Mouse (Mus musculus) embryonic fibroblast, embryonic 13.5 days (primary cell): ENCODE measurements around the gene D1Ertd622e. TPM values are rescaled to one million over a fixed set of nuclear protein-coding genes. Genes with fewer than 3 reads are reported as not detected.

ENCODE experiments used
- H3K27ac ChIP-seq: 2 replicates; pipeline ENCODE4 v1.5.1; 2012; ENCODE audit warnings: low read length, control low read depth, inconsistent platforms; ENCODE audit not compliant: insufficient read depth
- H3K4me1 ChIP-seq: 2 replicates; pipeline ENCODE4 v1.6.1; 2011; ENCODE audit warnings: low read length; ENCODE audit not compliant: control insufficient read depth, insufficient read depth
- H3K4me3 ChIP-seq: 2 replicates; pipeline ENCODE4 v1.5.1; 2011; ENCODE audit warnings: mild to moderate bottlenecking, control low read depth, low read length; ENCODE audit not compliant: insufficient read depth
- CTCF ChIP-seq: IDR thresholded peaks from 2 replicates; pipeline ENCODE4 v1.5.1; 2011; ENCODE audit warnings: mild to moderate bottlenecking, control low read depth, low read length, moderate library complexity, borderline replicate concordance; ENCODE audit not compliant: insufficient read depth
- POLR2A ChIP-seq: IDR thresholded peaks from 2 replicates; pipeline ENCODE4 v1.6.1; 2011; ENCODE audit warnings: low read depth, mild to moderate bottlenecking, control low read depth, low read length, moderate library complexity
- polyA plus RNA-seq: library from polyadenylated mRNA; stranded (reverse); fragments of >200 nt; gene quantifications from 2 replicates; pipeline ENCODE4 v1.2.4, GENCODE M21; 2011; ENCODE audit warnings: low read depth; ENCODE audit not compliant: missing spikeins, insufficient read length

The D1Ertd622e gene
- polyA plus RNA-seq, 1 experiment: 9.8 TPM

DNA sequence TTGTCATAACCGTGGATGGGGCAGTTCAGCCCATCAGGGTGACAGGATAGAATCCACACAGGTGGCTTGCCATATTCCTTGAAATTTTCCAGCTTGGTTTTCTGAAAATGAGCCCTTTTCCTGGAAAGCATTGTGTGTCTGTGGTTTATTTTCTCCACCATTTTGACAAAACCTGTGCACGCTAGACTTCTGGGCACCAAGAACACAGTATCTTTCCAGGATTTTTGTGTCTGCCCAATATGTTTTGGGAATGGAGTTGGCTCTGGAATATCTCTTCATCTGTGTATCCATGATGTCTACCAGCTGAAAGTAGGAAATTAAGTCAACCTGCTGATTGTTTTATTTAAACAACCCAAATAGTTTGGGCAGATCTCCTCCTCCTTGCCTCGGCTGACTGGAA lies 99.0 kb downstream of the D1Ertd622e start:
- H3K27ac ChIP-seq: no peak overlapping the region
- TF ChIP-seq POLR2A: no peak
- TF ChIP-seq CTCF: no peak
- no peak overlapping the region for H3K4me3 ChIP-seq
- H3K4me1 ChIP-seq: no peaks in the 10 kb centered on the region

Other genes starting within 250 kb of the D1Ertd622e start
- 5.2 and 8.7 TPM in 2 replicates for gene Gin1, start 108.1 kb upstream of the D1Ertd622e start, polyA plus RNA-seq
- gene Ppip5k2, start 108.3 kb upstream of the D1Ertd622e start, polyA plus RNA-seq: 29.4 and 35.2 TPM in 2 replicates